Mouse (Mus musculus) embryonic facial prominence, embryonic 15.5 days (tissue): ENCODE measurements around the gene Nr4a2. TPM values are rescaled to one million over a fixed set of nuclear protein-coding genes. Genes with fewer than 3 reads are reported as not detected.
A peak's percentile ranks its signal among the peaks of the same experiment; 100 is the strongest.

Experiments
- ATAC-seq: fragments of 200-750 bp; cut with Nextera tagmentation; 2 replicates; pipeline ENCODE4 v1.8.0; 2017; ENCODE audit warnings: low read depth, moderate TSS enrichment; ENCODE audit not compliant: insufficient number of reproducible peaks, low FRiP score, low TSS enrichment
- H3K27ac ChIP-seq: fragments of 300-500 bp; sonication (generic); replicated peaks from 2 replicates; pipeline ENCODE4 v1.5.1; 2015; ENCODE audit warnings: mild to moderate bottlenecking, inconsistent platforms
- H3K27me3 ChIP-seq: fragments of 300-500 bp; sonication (generic); 2 replicates; pipeline ENCODE4 v1.6.1; 2015; ENCODE audit warnings: inconsistent platforms
- H3K36me3 ChIP-seq: fragments of 300-500 bp; sonication (generic); 2 replicates; pipeline ENCODE4 v1.6.1; 2015; ENCODE audit warnings: mild to moderate bottlenecking, inconsistent platforms
- H3K4me1 ChIP-seq: fragments of 300-500 bp; sonication (generic); 2 replicates; pipeline ENCODE4 v1.6.1; 2015; ENCODE audit warnings: inconsistent platforms
- H3K4me2 ChIP-seq: fragments of 300-500 bp; sonication (generic); replicated peaks from 2 replicates; pipeline ENCODE4 v1.6.1; 2015; ENCODE audit warnings: mild to moderate bottlenecking, inconsistent platforms
- H3K4me3 ChIP-seq: fragments of 300-500 bp; sonication (generic); replicated peaks from 2 replicates; pipeline ENCODE4 v1.5.1; 2015; ENCODE audit warnings: mild to moderate bottlenecking, inconsistent platforms
- H3K9ac ChIP-seq: fragments of 300-500 bp; sonication (generic); 2 replicates; pipeline ENCODE4 v1.6.1; 2015; ENCODE audit warnings: inconsistent platforms
- H3K9me3 ChIP-seq: fragments of 300-500 bp; sonication (generic); replicated peaks from 2 replicates; pipeline ENCODE4 v1.6.1; 2016; ENCODE audit warnings: inconsistent platforms
- WGBS: fragments of 180-500 bp; shearing (Covaris S2); methylation state at CpG from one replicate; pipeline ENCODE4 v1.1.7; 2015; 5-methylcytosine and 5-hydroxymethylcytosine counted together
- polyA plus RNA-seq: library from polyadenylated mRNA; unstranded; fragments of >200 nt; fragmentation: Nextera tagmentation; extraction: Ambion mirVana; gene quantifications from 2 replicates; pipeline ENCODE4 v1.2.1, GENCODE M21; 2015

Gene Nr4a2
- polyA plus RNA-seq, 1 experiment from 2014 or later = 9.0 TPM

DNA sequence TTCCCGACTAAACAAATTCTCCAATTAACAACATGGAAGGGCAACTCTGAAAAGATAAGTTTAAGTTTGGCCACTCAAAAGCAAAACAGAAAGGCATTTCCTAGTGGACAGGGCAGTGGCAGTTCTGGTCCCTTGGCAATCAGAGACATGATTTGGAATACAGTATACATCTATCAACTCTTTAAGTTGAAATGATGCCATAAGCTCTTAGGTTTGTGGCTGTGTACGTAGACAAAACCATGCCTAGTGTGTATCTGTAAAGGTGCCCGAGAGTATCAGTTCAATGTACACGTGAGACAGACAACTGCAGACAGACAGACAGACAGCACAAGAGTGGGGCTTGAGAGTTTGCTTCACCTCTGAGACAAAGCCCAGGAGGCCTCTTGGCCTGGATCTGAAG is 2.7 kb downstream of the Nr4a2 start:
- no peak overlapping the region for H3K4me2 ChIP-seq
- H3K4me3 ChIP-seq = no peak overlapping the region
- no peak for ATAC-seq
- no peaks in the 10 kb centered on the region for H3K27me3 ChIP-seq
- H3K9ac ChIP-seq = no peak overlapping the region
- WGBS = 82% methylated on average over 4 of the region's 4 CpGs
- no peak overlapping the region for H3K27ac ChIP-seq
- H3K36me3 ChIP-seq = no peaks in the 10 kb centered on the region
- H3K4me1 ChIP-seq = 0 out of 2 replicates have a peak, but pooled peaks cover 4% of the 10 kb centered on the region
- H3K9me3 ChIP-seq = no peaks in the 10 kb centered on the region

DNA sequence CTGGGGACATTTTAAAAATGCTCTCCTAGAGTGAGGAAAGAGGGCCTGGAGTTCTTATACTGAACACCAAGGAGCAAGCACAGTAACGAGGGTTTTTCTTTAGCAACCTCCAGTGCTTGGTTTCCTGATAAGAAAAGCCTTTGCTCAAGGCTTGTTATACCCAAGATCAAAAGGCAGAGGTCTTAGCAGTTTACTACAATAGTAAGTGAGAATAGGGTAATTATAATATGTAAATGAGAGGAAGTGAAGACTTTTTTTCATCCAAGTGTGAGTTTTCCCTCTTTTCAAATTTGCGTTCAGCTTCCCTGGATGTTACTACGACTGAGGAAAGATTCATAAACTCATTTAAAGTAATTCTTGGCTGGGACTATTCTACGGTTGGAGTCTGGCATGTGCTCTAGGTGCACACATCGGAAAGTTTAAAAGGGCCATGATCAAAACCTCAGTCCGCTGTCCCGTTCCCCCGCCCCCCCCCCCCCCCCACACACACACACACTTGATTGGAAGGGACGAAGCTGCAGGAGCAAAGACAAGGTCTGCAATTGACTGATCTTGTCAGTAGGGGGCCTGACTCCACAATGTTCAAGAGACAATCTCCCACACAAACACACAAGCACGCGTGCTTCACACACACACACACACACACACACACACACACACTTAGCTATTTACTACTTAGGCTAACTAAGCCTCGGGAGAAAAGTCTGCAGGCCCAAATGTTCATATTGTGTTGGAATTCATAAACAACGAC is 6.4 kb downstream of the Nr4a2 start:
- H3K4me3 ChIP-seq = peak overlapping the region; percentile 79
- peak overlapping the region; percentile 100 for H3K4me2 ChIP-seq
- H3K27ac ChIP-seq = peak overlapping the region; percentile 87
- H3K9ac ChIP-seq = peak overlapping the region; percentile 40
- H3K9me3 ChIP-seq = no peaks in the 10 kb centered on the region
- H3K36me3 ChIP-seq = no peaks in the 10 kb centered on the region
- peaks cover 18% of the 10 kb centered on the region; the same call in 1 of the 2 replicates for H3K4me1 ChIP-seq
- no peak for ATAC-seq
- H3K27me3 ChIP-seq = peaks cover 19% of the 10 kb centered on the region
- 1% methylated on average over 12 of the region's 13 CpGs for WGBS

DNA sequence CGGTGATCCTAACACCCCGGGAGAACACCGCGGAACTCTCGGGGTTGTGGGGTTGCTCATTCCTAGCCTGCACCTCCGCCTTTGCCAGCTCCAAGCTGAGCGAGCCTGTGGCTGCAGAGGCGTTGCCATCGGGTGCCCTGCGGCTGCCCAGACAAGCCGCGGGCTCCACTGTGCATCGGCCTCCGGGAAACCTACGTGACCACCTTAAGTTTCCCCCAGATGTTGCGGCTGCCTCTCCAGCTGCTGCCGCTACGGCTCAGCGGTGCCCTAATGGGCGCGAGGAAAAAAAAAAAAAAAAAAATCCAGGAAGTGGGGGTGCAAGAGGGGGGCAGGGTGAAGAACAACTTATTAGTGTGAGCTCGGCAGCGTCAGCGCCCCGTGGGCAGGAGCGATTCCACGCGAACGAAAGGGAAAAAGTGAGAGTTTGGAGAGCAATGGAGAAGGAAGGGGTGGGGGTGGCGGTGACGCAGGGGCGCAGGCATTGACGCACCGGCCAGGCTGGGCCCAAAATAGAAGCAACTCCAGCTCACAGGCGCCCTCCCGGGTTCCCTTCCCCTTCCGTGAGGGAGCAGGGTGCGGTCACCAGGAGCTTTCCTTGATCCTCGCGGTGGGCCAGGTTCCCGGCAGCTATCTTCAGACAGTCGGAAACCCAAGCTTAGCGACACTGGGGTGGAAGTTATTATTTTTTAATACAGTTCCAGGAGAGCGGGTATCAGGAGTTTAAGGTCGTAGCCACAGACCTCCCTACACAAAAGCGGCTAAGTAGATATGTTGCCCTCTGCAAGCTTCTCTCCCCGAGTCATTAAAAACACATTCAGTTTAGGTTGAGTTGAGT is 7.2 kb downstream of the Nr4a2 start:
- Histone ChIP-seq H3K27ac (peak overlapping the region; percentile 87), H3K36me3 (no peaks in the 10 kb centered on the region), H3K27me3 (peaks cover 27% of the 10 kb centered on the region), H3K9ac (peak overlapping the region; percentile 40), H3K4me1 (peaks cover 24% of the 10 kb centered on the region), H3K4me3 (peak overlapping the region; percentile 79), H3K9me3 (no peaks in the 10 kb centered on the region), H3K4me2 (peak overlapping the region; percentile 100)
- WGBS = under 1% methylated on average over 46 of the region's 47 CpGs
- ATAC-seq = peak; percentile 68

DNA sequence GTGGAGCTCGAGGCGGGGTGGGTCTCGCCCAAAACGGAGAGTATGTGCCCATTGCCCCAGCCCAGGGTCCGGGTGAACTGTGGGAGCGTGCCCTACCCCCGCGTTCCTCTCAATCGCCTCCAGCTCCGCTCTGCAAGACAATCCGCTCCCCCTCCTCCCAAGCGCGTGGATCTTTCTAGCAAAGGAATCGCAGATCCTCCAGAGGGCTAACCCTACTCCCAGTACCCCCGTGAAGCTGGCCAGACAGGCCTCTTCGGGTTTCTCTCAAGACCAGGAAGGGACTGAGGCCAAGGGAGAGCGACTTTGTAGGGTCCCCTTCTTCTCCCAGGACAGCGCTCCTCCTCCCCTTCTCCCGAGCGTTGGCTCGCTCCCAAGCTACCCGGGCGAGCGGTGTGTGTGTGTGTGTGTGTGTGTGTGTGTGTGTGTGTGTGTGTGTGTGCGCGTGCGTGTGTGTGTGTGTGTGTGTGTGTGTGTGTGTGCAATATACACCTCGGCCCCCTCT is 7.9 kb downstream of the Nr4a2 start:
- Histone ChIP-seq H3K36me3 (no peaks in the 10 kb centered on the region), H3K27ac (peak overlapping the region; percentile 87), H3K4me2 (peak overlapping the region; percentile 100), H3K9ac (peak overlapping the region; percentile 44), H3K4me1 (peaks cover 26% of the 10 kb centered on the region), H3K27me3 (peaks cover 34% of the 10 kb centered on the region), H3K4me3 (peak overlapping the region; percentile 79), H3K9me3 (no peaks in the 10 kb centered on the region)
- WGBS = under 1% methylated on average over 27 of the region's 28 CpGs
- 0 out of 2 replicates have a peak, but pooled peaks have one; percentile 0 for ATAC-seq

DNA sequence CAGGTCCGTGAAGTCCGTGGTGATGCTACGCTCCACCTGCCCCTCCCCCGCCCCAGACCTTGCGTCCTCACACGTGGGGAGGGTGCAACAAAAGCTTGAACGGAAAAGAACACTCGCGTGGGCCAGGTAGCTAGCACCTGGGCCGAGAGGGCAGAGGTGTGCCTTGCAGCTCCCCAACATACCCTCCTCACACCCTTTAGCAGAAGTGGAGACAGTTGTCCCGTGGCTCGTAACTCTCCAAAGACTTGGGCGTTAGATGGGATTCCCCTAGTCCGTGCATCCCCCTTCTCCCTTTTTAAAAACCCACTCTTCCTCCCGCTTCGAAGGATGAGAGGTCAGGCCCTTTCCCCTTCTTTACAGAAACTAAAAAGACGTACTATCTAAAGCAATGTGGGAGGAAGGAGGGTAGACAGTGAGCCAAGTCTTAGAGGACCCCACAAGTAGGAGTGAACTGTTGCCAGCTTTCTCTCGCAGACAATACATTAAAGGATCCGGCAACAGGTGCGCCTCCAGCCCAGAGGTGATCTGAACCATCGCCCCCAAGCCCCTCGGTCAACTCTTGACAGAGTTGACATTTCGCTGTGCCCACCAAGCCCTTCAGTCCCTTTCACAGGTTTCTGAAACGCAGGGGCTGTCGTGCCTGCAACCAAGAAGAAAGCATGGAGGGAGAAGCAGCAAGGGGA is 8.5 kb downstream of the Nr4a2 start:
- Histone ChIP-seq H3K27me3 (peaks cover 38% of the 10 kb centered on the region), H3K36me3 (no peaks in the 10 kb centered on the region), H3K4me3 (peak overlapping the region; percentile 79), H3K9me3 (no peaks in the 10 kb centered on the region), H3K9ac (peak overlapping the region; percentile 44), H3K4me1 (peaks cover 26% of the 10 kb centered on the region), H3K27ac (peak overlapping the region; percentile 87; the same call in 1 of the 2 replicates), H3K4me2 (peak overlapping the region; percentile 100)
- WGBS = under 1% methylated on average over 25 of the region's 25 CpGs
- no peak for ATAC-seq

DNA sequence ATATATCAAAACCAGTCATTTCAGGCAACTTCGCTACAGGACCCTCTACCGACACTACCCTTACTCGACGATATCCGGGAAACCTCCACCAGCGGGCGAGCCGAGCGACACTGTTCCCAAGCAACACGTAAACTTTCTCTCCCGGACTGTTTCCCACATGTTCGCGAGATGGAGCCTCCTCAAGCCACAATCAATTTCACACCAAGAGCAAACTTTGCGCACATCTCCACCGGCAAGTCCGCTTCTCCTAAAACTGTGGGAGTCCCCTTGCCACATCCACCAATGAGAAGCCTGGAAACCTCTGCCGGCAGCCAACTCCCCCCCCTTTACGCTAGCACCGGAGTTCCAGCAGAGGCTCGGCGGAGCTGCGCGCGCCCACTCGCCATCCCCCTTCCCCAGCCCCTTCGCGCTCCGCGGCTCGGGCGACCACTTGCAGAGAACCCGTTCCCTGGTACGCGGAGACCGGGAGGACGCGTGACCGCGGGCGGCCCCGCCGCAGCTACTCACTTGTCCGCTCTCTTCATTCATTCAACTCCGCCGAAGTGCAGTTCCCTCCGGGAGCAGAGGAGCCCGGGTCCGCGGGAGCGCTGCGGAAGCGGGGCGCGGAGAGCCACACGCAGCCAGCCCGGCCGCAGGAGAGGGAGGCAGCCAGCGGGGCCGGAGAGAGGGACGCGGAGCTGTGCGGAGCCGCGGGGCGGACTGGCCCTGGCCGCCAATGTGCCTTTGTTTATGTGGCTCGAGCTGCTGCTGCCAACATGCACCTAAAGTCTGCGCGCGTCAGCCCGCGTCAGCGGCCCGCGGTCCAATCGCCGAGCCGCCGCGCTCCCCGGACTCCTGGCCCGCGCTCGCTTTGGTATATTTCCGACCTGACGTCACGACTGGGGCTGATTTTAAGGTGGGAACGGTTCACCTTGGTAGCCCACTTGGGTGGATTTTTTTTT is 9.3 kb downstream of the Nr4a2 start:
- under 1% methylated on average over 88 of the region's 88 CpGs for WGBS
- Histone ChIP-seq H3K27me3 (peaks cover 47% of the 10 kb centered on the region), H3K4me3 (peak overlapping the region; percentile 79), H3K27ac (peak overlapping the region; percentile 63; the same call in 1 of the 2 replicates), H3K4me1 (peaks cover 26% of the 10 kb centered on the region), H3K4me2 (peak overlapping the region; percentile 100), H3K9me3 (no peaks in the 10 kb centered on the region), H3K9ac (peak overlapping the region; percentile 44), H3K36me3 (no peaks in the 10 kb centered on the region)
- peak; percentile 69 for ATAC-seq

DNA sequence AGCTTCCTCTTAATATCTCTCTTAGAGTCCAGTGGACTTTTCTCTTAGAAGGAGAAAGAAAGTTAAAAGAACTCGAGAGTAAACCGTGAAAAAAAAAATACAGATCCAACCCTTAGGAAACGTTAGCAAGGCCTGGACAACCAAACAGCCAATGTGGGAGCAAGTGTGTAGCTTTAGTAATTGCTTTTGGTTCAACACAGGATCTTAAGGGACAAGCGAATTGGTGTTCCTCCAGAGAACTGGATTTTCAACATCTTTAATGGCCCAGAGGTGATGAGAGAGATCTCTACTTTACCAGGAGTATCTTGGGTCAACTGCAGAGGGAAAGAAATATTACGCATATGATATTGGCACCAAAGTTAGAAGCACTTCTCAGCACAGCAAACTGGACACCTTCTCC is 10.4 kb downstream of the Nr4a2 start:
- peak overlapping the region; percentile 79 for H3K4me3 ChIP-seq
- H3K36me3 ChIP-seq = no peaks in the 10 kb centered on the region
- WGBS = 39% methylated on average over 5 of the region's 5 CpGs
- no peaks in the 10 kb centered on the region for H3K9me3 ChIP-seq
- H3K4me1 ChIP-seq = peaks cover 26% of the 10 kb centered on the region
- H3K27me3 ChIP-seq = peaks cover 57% of the 10 kb centered on the region
- ATAC-seq = no peak
- peak overlapping the region; percentile 100 for H3K4me2 ChIP-seq
- H3K27ac ChIP-seq = no peak overlapping the region
- H3K9ac ChIP-seq = no peak overlapping the region

DNA sequence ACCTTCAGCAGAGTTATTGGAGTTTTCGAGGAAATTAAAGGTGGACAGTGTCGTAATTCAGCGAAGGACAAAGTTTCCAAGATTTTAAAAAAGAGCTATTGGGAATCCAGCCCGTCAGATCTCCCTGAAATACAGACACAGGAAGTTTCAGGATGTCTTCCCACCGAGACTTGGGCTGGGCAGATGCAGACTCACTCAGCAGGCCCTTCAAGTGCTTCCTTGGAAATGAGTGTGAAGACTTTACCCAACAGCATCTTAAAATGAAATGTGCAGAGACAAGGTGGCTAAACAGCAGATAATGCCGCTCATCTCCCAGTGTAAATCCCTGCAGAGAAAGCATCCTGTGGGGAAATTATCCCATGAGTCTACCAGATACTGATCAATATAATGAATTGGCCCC is 10.9 kb downstream of the Nr4a2 start:
- Histone ChIP-seq H3K4me1 (peaks cover 26% of the 10 kb centered on the region), H3K27ac (no peak overlapping the region), H3K4me3 (no peak overlapping the region; the same call in 1 of the 2 replicates), H3K9me3 (no peaks in the 10 kb centered on the region), H3K4me2 (no peak overlapping the region), H3K9ac (no peak overlapping the region), H3K36me3 (no peaks in the 10 kb centered on the region), H3K27me3 (peaks cover 62% of the 10 kb centered on the region)
- no peak for ATAC-seq
- 48% methylated on average over 6 of the region's 6 CpGs for WGBS

DNA sequence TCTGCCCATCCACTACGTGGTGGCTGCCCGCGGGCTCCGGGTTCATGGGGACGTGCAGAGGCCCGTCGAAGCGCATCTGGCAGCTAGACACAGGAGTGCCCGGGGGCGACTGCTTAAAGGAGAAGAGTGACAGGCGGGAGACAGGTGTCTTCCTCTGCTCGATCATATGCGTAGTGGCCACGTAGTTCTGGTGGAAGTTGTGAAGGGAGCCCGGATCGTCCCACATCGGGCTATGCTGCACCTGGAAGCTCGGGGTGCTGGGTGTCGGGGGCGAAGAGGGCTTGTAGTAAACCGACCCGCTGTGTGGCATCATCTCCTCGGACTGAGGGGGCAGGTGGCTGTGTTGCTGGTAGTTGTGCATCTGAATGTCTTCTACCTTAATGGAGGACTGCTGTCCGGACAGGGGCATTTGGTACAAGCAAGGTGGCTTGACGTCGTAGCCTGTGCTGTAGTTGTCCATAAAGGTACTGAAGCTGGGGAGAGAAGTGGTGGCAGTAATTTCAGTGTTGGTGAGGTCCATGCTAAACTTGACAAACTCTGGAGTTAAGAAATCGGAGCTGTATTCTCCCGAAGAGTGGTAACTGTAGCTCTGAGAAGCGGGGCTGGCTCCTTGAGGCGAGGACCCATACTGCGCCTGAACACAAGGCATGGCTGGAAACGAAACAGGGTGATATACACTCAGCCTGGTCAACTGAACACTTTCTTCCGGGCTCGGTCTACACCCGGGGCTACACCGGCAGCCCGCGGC is 11.8 kb downstream of the Nr4a2 start:
- H3K9ac ChIP-seq = no peak overlapping the region
- no peak overlapping the region for H3K27ac ChIP-seq
- H3K36me3 ChIP-seq = no peaks in the 10 kb centered on the region
- ATAC-seq = no peak
- H3K4me2 ChIP-seq = peak overlapping the region; percentile 21
- peak overlapping the region; percentile 18 for H3K4me3 ChIP-seq
- 13% methylated on average over 38 of the region's 38 CpGs for WGBS
- peaks cover 26% of the 10 kb centered on the region for H3K4me1 ChIP-seq
- H3K27me3 ChIP-seq = peaks cover 67% of the 10 kb centered on the region
- H3K9me3 ChIP-seq = no peaks in the 10 kb centered on the region
